Mouse (Mus musculus) adrenal gland, adult 2 months (tissue): Measurements from ENCODE around the gene Mrps18b. TPM values are rescaled to one million over a fixed set of nuclear protein-coding genes. Genes with fewer than 3 reads are reported as not detected.

Source experiments
- microRNA-seq, 2 experiments: library from miRNA; unstranded; fragments of <30 nt; microRNA quantifications; one replicate each; pipeline ENCODE4 v1.2.0; 2021
- polyA plus RNA-seq: library from polyadenylated mRNA; depleted of rRNA; stranded (reverse); fragments of >200 nt; gene quantifications from 2 replicates; pipeline ENCODE4 v1.2.3, GENCODE M21; 2012; rRNA removed
- total RNA-seq, 2 experiments: library from RNA; stranded (reverse); gene quantifications; 2 replicates each; pipeline ENCODE4 v1.2.3; 2021

Mrps18b gene
- total and polyA plus RNA-seq, 3 experiments = 101 to 114 (median 111) TPM

Small RNA genes lying within 50 kb of the gene (microRNA-seq; reads per million reads assigned to microRNA genes)
- 0.88 to 1.2 reads per million in 2 experiments for gene Gm28033
- gene Mir1894 = 0 to 0.41 reads per million in 2 experiments
- 78.8 to 158 reads per million in 2 experiments for gene Mir877

Other genes starting within 250 kb of the Mrps18b start
- gene Vars2, start 248.8 kb downstream of the Mrps18b start, total RNA-seq = 10 to 100 TPM; 36.4 to 38.6 TPM
- gene Vars2, start 248.8 kb downstream of the Mrps18b start, polyA plus RNA-seq = 75.5 and 77.3 TPM in 2 replicates
- 10 to 100 TPM; 18.6 to 25.3 TPM for gene Gtf2h4, start 242.7 kb downstream of the Mrps18b start, total RNA-seq
- 22.5 and 23.4 TPM in 2 replicates for gene Gtf2h4, start 242.7 kb downstream of the Mrps18b start, polyA plus RNA-seq
- 10 to 100 TPM; 30.0 to 58.8 TPM for gene Ddr1, start 211.8 kb downstream of the Mrps18b start, total RNA-seq
- gene Ddr1, start 211.8 kb downstream of the Mrps18b start, polyA plus RNA-seq = 58.0 and 61.6 TPM in 2 replicates
- 10 to 100 TPM in 1 of 2 experiments, 1 to 10 TPM in 1; 9.6 to 13.8 TPM for gene Ier3, start 94.7 kb downstream of the Mrps18b start, total RNA-seq
- gene Ier3, start 94.7 kb downstream of the Mrps18b start, polyA plus RNA-seq = 17.1 and 17.6 TPM in 2 replicates
- gene Flot1, start 93.2 kb downstream of the Mrps18b start, total RNA-seq = 10 to 100 TPM; 59.0 to 74.4 TPM
- 61.0 and 66.2 TPM in 2 replicates for gene Flot1, start 93.2 kb downstream of the Mrps18b start, polyA plus RNA-seq
- 100 to 1,000 TPM; 152 to 198 TPM for gene Tubb5, start 78.1 kb downstream of the Mrps18b start, total RNA-seq
- gene Tubb5, start 78.1 kb downstream of the Mrps18b start, polyA plus RNA-seq = 137 and 156 TPM in 2 replicates
- 10 to 100 TPM; 15.4 to 20.8 TPM for gene Mdc1, start 74.9 kb downstream of the Mrps18b start, total RNA-seq
- gene Mdc1, start 74.9 kb downstream of the Mrps18b start, polyA plus RNA-seq = 3.6 and 5.9 TPM in 2 replicates
- 1 to 10 TPM; 3.3 to 4.8 TPM for gene Nrm, start 55.1 kb downstream of the Mrps18b start, total RNA-seq
- 9.3 and 11.7 TPM in 2 replicates for gene Nrm, start 55.1 kb downstream of the Mrps18b start, polyA plus RNA-seq
- gene Ppp1r18, start 50.8 kb downstream of the Mrps18b start, total RNA-seq = 10 to 100 TPM; 27.3 to 42.6 TPM
- 37.3 and 45.3 TPM in 2 replicates for gene Ppp1r18, start 50.8 kb downstream of the Mrps18b start, polyA plus RNA-seq
- gene Dhx16, start 36.6 kb downstream of the Mrps18b start, total RNA-seq = 10 to 100 TPM; 40.5 to 46.2 TPM
- gene Dhx16, start 36.6 kb downstream of the Mrps18b start, polyA plus RNA-seq = 42.6 and 46.1 TPM in 2 replicates
- 10 to 100 TPM; 51.6 to 52.6 TPM for gene 2310061I04Rik, start 19.0 kb downstream of the Mrps18b start, total RNA-seq
- 112 and 122 TPM in 2 replicates for gene 2310061I04Rik, start 19.0 kb downstream of the Mrps18b start, polyA plus RNA-seq
- 10 to 100 TPM; 27.4 to 40.0 TPM for gene Atat1, start 6.3 kb downstream of the Mrps18b start, total RNA-seq
- 128 and 145 TPM in 2 replicates for gene Atat1, start 6.3 kb downstream of the Mrps18b start, polyA plus RNA-seq
- 100 to 1,000 TPM in 1 of 2 experiments, 10 to 100 TPM in 1; 64.6 to 140 TPM for gene Ppp1r10, start within 50 bp of the Mrps18b start, total RNA-seq
- gene Ppp1r10, start within 50 bp of the Mrps18b start, polyA plus RNA-seq = 24.7 and 32.8 TPM in 2 replicates
- 10 to 100 TPM; 83.5 to 86.8 TPM for gene Abcf1, start 53.4 kb upstream of the Mrps18b start, total RNA-seq
- 66.0 and 78.9 TPM in 2 replicates for gene Abcf1, start 53.4 kb upstream of the Mrps18b start, polyA plus RNA-seq
- gene Gnl1, start 63.5 kb upstream of the Mrps18b start, total RNA-seq = 10 to 100 TPM; 38.1 to 53.1 TPM
- gene Gnl1, start 63.5 kb upstream of the Mrps18b start, polyA plus RNA-seq = 26.9 and 29.6 TPM in 2 replicates
- gene Prr3, start 63.8 kb upstream of the Mrps18b start, total RNA-seq = 10 to 100 TPM; 19.5 to 19.8 TPM
- gene Prr3, start 63.8 kb upstream of the Mrps18b start, polyA plus RNA-seq = 19.1 and 20.6 TPM in 2 replicates
- gene H2-T24, start 104.2 kb upstream of the Mrps18b start, total RNA-seq = 1 to 10 TPM; 6.6 to 8.2 TPM
- gene H2-T24, start 104.2 kb upstream of the Mrps18b start, polyA plus RNA-seq = 3.6 and 3.7 TPM in 2 replicates
- gene H2-T23, start 116.5 kb upstream of the Mrps18b start, total RNA-seq = 10 to 100 TPM; 49.7 to 65.2 TPM
- gene H2-T23, start 116.5 kb upstream of the Mrps18b start, polyA plus RNA-seq = 156 and 162 TPM in 2 replicates
- gene H2-T22, start 126.4 kb upstream of the Mrps18b start, total RNA-seq = 10 to 100 TPM; 32.2 to 42.9 TPM
- 34.7 and 38.6 TPM in 2 replicates for gene H2-T22, start 126.4 kb upstream of the Mrps18b start, polyA plus RNA-seq
- gene Gm6034, start 126.6 kb upstream of the Mrps18b start, total RNA-seq = under 1 TPM in 1 of 2 experiments, not detected in 1; 0.23 TPM
- 0.10 and 0.50 TPM in 2 replicates for gene Gm6034, start 126.6 kb upstream of the Mrps18b start, polyA plus RNA-seq
- gene Gm11127, start 142.0 kb upstream of the Mrps18b start, total RNA-seq = 1 to 10 TPM; 4.4 to 8.2 TPM
- not detected in 2 replicates for gene Gm11127, start 142.0 kb upstream of the Mrps18b start, polyA plus RNA-seq
- gene Gm19684, start 205.3 kb upstream of the Mrps18b start, total RNA-seq = under 1 TPM in 1 of 2 experiments, not detected in 1; 0.41 TPM
- 0.33 and 0.36 TPM in 2 replicates for gene Gm19684, start 205.3 kb upstream of the Mrps18b start, polyA plus RNA-seq
- gene Gm7030, start 213.0 kb upstream of the Mrps18b start, total RNA-seq = not detected
- not detected in 2 replicates for gene Gm7030, start 213.0 kb upstream of the Mrps18b start, polyA plus RNA-seq